Mouse (Mus musculus) heart, postnatal 0 days (tissue): ENCODE data around the gene Tbcel. TPM values are rescaled to one million over a fixed set of nuclear protein-coding genes. Genes with fewer than 3 reads are reported as not detected.

Experiments
- ATAC-seq: fragments of 200-750 bp; cut with Nextera tagmentation; 2 replicates; pipeline ENCODE4 v1.8.0; 2017; ENCODE audit warnings: low read depth, moderate number of reproducible peaks, moderate library complexity; ENCODE audit not compliant: insufficient read depth
- DNase-seq: peaks from one replicate; pipeline ENCODE4 v3.0.0-alpha.2; 2016; ENCODE audit warnings: low spot score
- H3K27ac ChIP-seq: fragments of 300-500 bp; sonication (generic); 2 replicates; pipeline ENCODE4 v1.5.1; 2014; ENCODE audit warnings: low read depth, mild to moderate bottlenecking
- H3K27me3 ChIP-seq: fragments of 300-500 bp; sonication (generic); 2 replicates; pipeline ENCODE4 v1.6.1; 2014; ENCODE audit warnings: low read length, mixed read lengths; ENCODE audit not compliant: control insufficient read depth, insufficient read depth
- H3K36me3 ChIP-seq: fragments of 300-500 bp; sonication (generic); replicated peaks from 2 replicates; pipeline ENCODE4 v1.6.1; 2014; ENCODE audit warnings: low read length, mixed read lengths; ENCODE audit not compliant: control insufficient read depth, insufficient read depth
- H3K4me1 ChIP-seq: fragments of 300-500 bp; sonication (generic); 2 replicates; pipeline ENCODE4 v1.6.1; 2014; ENCODE audit warnings: antibody characterized with exemption; ENCODE audit not compliant: control insufficient read depth, insufficient read depth
- H3K4me2 ChIP-seq: fragments of 300-500 bp; sonication (generic); 2 replicates; pipeline ENCODE4 v1.6.1; 2014; ENCODE audit warnings: low read depth, mild to moderate bottlenecking, low read length, moderate library complexity
- H3K4me3 ChIP-seq: fragments of 300-500 bp; sonication (generic); 2 replicates; pipeline ENCODE4 v1.5.1; 2014; ENCODE audit warnings: low read depth, low read length
- H3K9ac ChIP-seq: fragments of 300-500 bp; sonication (generic); replicated peaks from 2 replicates; pipeline ENCODE4 v1.6.1; 2014; ENCODE audit warnings: low read depth, low read length, mixed read lengths
- H3K9me3 ChIP-seq: fragments of 300-500 bp; sonication (generic); replicated peaks from 2 replicates; pipeline ENCODE4 v1.6.1; 2016; ENCODE audit warnings: low read length; ENCODE audit not compliant: control insufficient read depth
- CTCF ChIP-seq: IDR thresholded peaks from 2 replicates; pipeline ENCODE4 v1.5.1; 2016; ENCODE audit warnings: antibody characterized with exemption, control low read depth, low read depth
- EP300 ChIP-seq: IDR thresholded peaks from 2 replicates; pipeline ENCODE4 v1.6.1; 2016; ENCODE audit warnings: antibody characterized with exemption, low read depth
- WGBS: fragments of 180-500 bp; shearing (Covaris S2); extraction: QIAGEN DNeasy Blood & Tissue Kit; methylation state at CpG from one replicate; pipeline ENCODE4 v1.1.7; 2014; 5-methylcytosine and 5-hydroxymethylcytosine counted together
- polyA plus RNA-seq: library from polyadenylated mRNA; unstranded; fragments of >200 nt; fragmentation: Nextera tagmentation; extraction: Ambion mirVana; gene quantifications from 2 replicates; pipeline ENCODE4 v1.2.1, GENCODE M21; 2015
- total RNA-seq: library from RNA; depleted of rRNA; stranded (reverse); fragments of >200 nt; gene quantifications from 2 replicates; pipeline ENCODE4 v1.2.3, GENCODE M21; 2014; ENCODE audit warnings: low replicate concordance

Tbcel gene
- total and polyA plus RNA-seq, 2 experiments from 2014 or later = 2.6 to 7.6 TPM

DNA sequence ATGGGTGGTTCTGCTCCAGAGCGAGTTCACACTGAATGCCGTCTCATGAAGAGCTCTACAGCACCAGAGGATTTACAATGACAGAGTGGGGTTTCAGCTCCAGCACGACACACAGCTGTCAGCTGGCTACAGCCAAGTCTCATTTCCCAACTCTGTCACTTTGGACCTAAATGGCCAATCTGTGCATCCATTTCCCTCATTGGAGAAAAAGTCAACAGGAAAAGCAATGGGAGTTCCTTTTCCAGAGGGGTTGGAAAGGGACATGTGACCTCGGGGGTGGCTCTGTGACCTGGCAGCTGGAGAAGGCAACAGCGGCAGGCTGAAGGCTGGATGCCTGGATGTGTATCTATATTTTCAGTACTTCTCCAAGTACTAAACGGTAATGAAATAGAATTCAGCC, 96.3 kb downstream of the Tbcel start:
- H3K4me1 ChIP-seq = no peaks in the 10 kb centered on the region
- H3K9me3 ChIP-seq = no peaks in the 10 kb centered on the region
- H3K4me2 ChIP-seq = no peak overlapping the region
- H3K27ac ChIP-seq = no peak overlapping the region
- ATAC-seq (no peak), DNase-seq (no peak)
- H3K36me3 ChIP-seq = 0 out of 2 replicates have a peak, but pooled peaks cover 6% of the 10 kb centered on the region
- no peak overlapping the region for H3K4me3 ChIP-seq
- H3K9ac ChIP-seq = no peak overlapping the region
- WGBS = 81% methylated on average over 6 of the region's 6 CpGs
- no peaks in the 10 kb centered on the region for H3K27me3 ChIP-seq
- no peak for TF ChIP-seq EP300
- TF ChIP-seq CTCF = no peak

GRCm38 (mm10) chr9:42405736-42406135, 101.9 kb downstream of the Tbcel start:
- 75% methylated on average over 4 of the region's 4 CpGs for WGBS
- no peaks in the 10 kb centered on the region for H3K27me3 ChIP-seq
- no peaks in the 10 kb centered on the region for H3K9me3 ChIP-seq
- ATAC-seq (no peak), DNase-seq (no peak)
- H3K27ac ChIP-seq = no peak overlapping the region
- no peak for TF ChIP-seq EP300
- no peak for TF ChIP-seq CTCF
- H3K4me1 ChIP-seq = no peaks in the 10 kb centered on the region
- no peak overlapping the region for H3K4me3 ChIP-seq
- H3K36me3 ChIP-seq = no peaks in the 10 kb centered on the region
- no peak overlapping the region for H3K9ac ChIP-seq
- no peak overlapping the region for H3K4me2 ChIP-seq

GRCm38 (mm10) chr9:42401486-42401885, 106.1 kb downstream of the Tbcel start:
- Histone ChIP-seq H3K9ac (no peak overlapping the region), H3K27ac (no peak overlapping the region), H3K4me3 (no peak overlapping the region), H3K4me2 (no peak overlapping the region), H3K9me3 (no peaks in the 10 kb centered on the region), H3K36me3 (no peaks in the 10 kb centered on the region), H3K4me1 (no peaks in the 10 kb centered on the region), H3K27me3 (no peaks in the 10 kb centered on the region)
- no peak for TF ChIP-seq EP300
- TF ChIP-seq CTCF = no peak
- DNase-seq (no peak), ATAC-seq (no peak)
- 84% methylated on average over 6 of the region's 6 CpGs for WGBS

GRCm38 (mm10) chr9:42399829-42400228, 107.8 kb downstream of the Tbcel start, which contains the start of gene Tecta:
Tecta (minus strand) TSS chr9:42399929.
- no peak within 1 kb of the TSS for H3K27ac ChIP-seq
- WGBS = 77% methylated on average over 6 of the region's 6 CpGs
- H3K36me3 ChIP-seq = no peaks in the 10 kb centered on the region
- no peaks in the 10 kb centered on the region for H3K27me3 ChIP-seq
- ATAC-seq (no peak), DNase-seq (no peak)
- H3K9ac ChIP-seq = no peak within 1 kb of the TSS
- no peaks in the 10 kb centered on the region for H3K9me3 ChIP-seq
- no peak for TF ChIP-seq CTCF
- no peak for TF ChIP-seq EP300
- H3K4me1 ChIP-seq = no peaks in the 10 kb centered on the region
- H3K4me2 ChIP-seq = no peak within 1 kb of the TSS
- H3K4me3 ChIP-seq = no peak within 1 kb of the TSS

DNA sequence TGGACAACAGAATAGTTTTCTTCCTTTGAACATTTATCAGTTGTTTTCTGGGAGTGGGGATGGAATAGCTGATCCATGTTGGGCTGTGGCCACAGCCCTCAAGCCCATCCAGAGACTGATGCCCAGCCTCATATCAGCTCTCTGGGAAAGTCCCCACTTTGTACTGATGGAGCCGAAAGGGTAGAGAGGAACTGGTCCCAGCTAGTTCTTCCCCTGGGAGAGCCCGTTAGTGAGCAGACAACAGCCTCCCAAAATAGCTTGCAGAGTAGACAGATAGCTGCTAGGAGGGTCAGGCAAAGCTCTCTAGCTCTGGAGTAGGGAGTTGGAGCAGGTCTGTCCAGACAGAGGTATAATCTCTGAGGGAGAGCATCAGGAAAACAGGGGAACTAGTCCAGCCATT, 111.5 kb downstream of the Tbcel start:
- Histone ChIP-seq H3K27me3 (0 out of 2 replicates have a peak, but pooled peaks cover 4% of the 10 kb centered on the region), H3K4me2 (no peak overlapping the region), H3K9me3 (no peaks in the 10 kb centered on the region), H3K9ac (no peak overlapping the region), H3K36me3 (no peaks in the 10 kb centered on the region), H3K4me1 (no peaks in the 10 kb centered on the region), H3K27ac (no peak overlapping the region), H3K4me3 (no peak overlapping the region)
- no peak for TF ChIP-seq CTCF
- TF ChIP-seq EP300 = no peak
- no peak for DNase-seq
- peak; percentile 77 for ATAC-seq
- WGBS = 19% methylated on average over 2 of the region's 2 CpGs

GRCm38 (mm10) chr9:42394903-42395302, 112.7 kb downstream of the Tbcel start:
- H3K4me1 ChIP-seq = no peaks in the 10 kb centered on the region
- no peak overlapping the region for H3K9ac ChIP-seq
- TF ChIP-seq CTCF = no peak
- no peak for TF ChIP-seq EP300
- no peak overlapping the region for H3K27ac ChIP-seq
- WGBS = 80% methylated on average over 6 of the region's 6 CpGs
- H3K4me3 ChIP-seq = no peak overlapping the region
- H3K9me3 ChIP-seq = no peaks in the 10 kb centered on the region
- DNase-seq = no peak
- 0 out of 2 replicates have a peak, but pooled peaks cover 4% of the 10 kb centered on the region for H3K27me3 ChIP-seq
- no peaks in the 10 kb centered on the region for H3K36me3 ChIP-seq
- no peak overlapping the region for H3K4me2 ChIP-seq
- ATAC-seq = no peak
